ENCODE assay signal across 9 mouse cellular contexts in genomic region chr11:72945875-72946559, GRCm38 (mm10). TPM values are rescaled to one million over a fixed set of nuclear protein-coding genes. Genes with fewer than 3 reads are reported as not detected.
A peak's percentile ranks its signal among the peaks of the same experiment; 100 is the strongest.
DNase-seq lines count a peak whose midpoint lies in the region; ATAC-seq and TF ChIP-seq lines count a peak whose summit lies in the region.
"Had no signal": no experiment of that assay in that cellular context is flagged by ENCODE, and none has a peak within 500 bp of the region (broad histone marks: within the 10 kb centered on the region; RNA-seq: fewer than 3 reads in every experiment).

No protein-coding gene starts in this region.

- H3K4me2 ChIP-seq in lung, postnatal 0 days (replicated peaks; ENCODE audit: low read depth, low read length): no peak overlapping the region

- peak; percentile 87 for ATAC-seq in lung, postnatal 0 days
- ATAC-seq in erythroid progenitor cell, adult 5-6 weeks (replicated peaks; ENCODE audit: low FRiP score, poor library complexity, severe bottlenecking): no peak

- TF ChIP-seq CTCF in bone marrow, adult 2 months (IDR thresholded peaks at IDR 0.05; ENCODE audit: control insufficient read depth, insufficient read depth, low read length): no peak
- peak; percentile 24; the same call in 1 of the 2 replicates for TF ChIP-seq CTCF in lung, postnatal 0 days (IDR thresholded peaks at IDR 0.05)

- H3K27ac ChIP-seq in bone marrow, adult 2 months (ENCODE audit: control insufficient read depth, insufficient read depth, low read depth, low read length, poor library complexity): peak overlapping the region; percentile 73
- peak overlapping the region; percentile 84 for H3K27ac ChIP-seq in lung, postnatal 0 days (ENCODE audit: low read length)

- H3K36me3 ChIP-seq in lung, postnatal 0 days (ENCODE audit: insufficient read depth, low read length): no peaks in the 10 kb centered on the region

- H3K9me3 ChIP-seq in lung, postnatal 0 days (ENCODE audit: low read length): no peaks in the 10 kb centered on the region

- no peak overlapping the region for H3K9ac ChIP-seq in lung, postnatal 0 days (replicated peaks; ENCODE audit: low read depth)

- peak; percentile 96 for DNase-seq in 416B (ENCODE audit: low read depth)
- peak; percentile 38 for DNase-seq in heart, postnatal 4 days
- DNase-seq in lung, postnatal 0 days (ENCODE audit: low spot score): peak; percentile 78
- no peak for DNase-seq in adrenal gland, adult 2 months
- no peak for DNase-seq in frontal cortex, postnatal 25 days (ENCODE audit: low spot score in 2 of 2)
- DNase-seq in right cerebral cortex, adult 2 months (ENCODE audit: low spot score in 2 of 2): no peak
- DNase-seq: cerebellum, adult 9-11 months had no signal

- no peaks in the 10 kb centered on the region for H3K27me3 ChIP-seq in lung, postnatal 0 days (replicated peaks; ENCODE audit: insufficient read depth, low read length)

- H3K4me1 ChIP-seq in bone marrow, adult 2 months (ENCODE audit: control insufficient read depth, insufficient read depth, low read length): peaks cover 7% of the 10 kb centered on the region
- peaks cover 26% of the 10 kb centered on the region for H3K4me1 ChIP-seq in lung, postnatal 0 days (ENCODE audit: insufficient read depth, low read depth, low read length)

- peak overlapping the region; percentile 17 for H3K4me3 ChIP-seq in bone marrow, adult 2 months (replicated peaks; ENCODE audit: control insufficient read depth, low read depth, low read length)
- H3K4me3 ChIP-seq in lung, postnatal 0 days (ENCODE audit: low read depth, low read length): no peak overlapping the region

- TF ChIP-seq EP300 in lung, postnatal 0 days (IDR thresholded peaks at IDR 0.05): peak; percentile 51; the same call in 1 of the 2 replicates

- no peak for TF ChIP-seq POLR2A in bone marrow, adult 2 months (IDR thresholded peaks at IDR 0.05; ENCODE audit: borderline replicate concordance, control insufficient read depth, low read depth, low read length)

- 3% methylated on average over 6 of the region's 6 CpGs for WGBS in bone marrow, adult 2 months
- WGBS in lung, postnatal 0 days: 11% methylated on average over 6 of the region's 6 CpGs

RNA-seq across cellular contexts. Expression of gene Atp2a3, which starts 15.0 kb away (rescaled TPM):
- polyA plus RNA-seq in bone marrow, adult 2 months (2011; ENCODE audit: insufficient read depth, insufficient read length, low replicate concordance, missing spikeins): 153 and 281 TPM in 2 replicates
- 10 to 100 TPM in 1 of 2 experiments, 1 to 10 TPM in 1; 8.3 to 12.0 TPM for total RNA-seq in heart, postnatal 4 days (2021)
- 30.7 and 33.1 TPM in 2 replicates for polyA plus RNA-seq in lung, postnatal 0 days (2015; fragmentation: Nextera tagmentation; extraction: Ambion mirVana)
- total RNA-seq in adrenal gland, adult 2 months (2021): 10 to 100 TPM in 1 of 2 experiments, 1 to 10 TPM in 1; 7.2 to 11.6 TPM
- 11.3 and 11.9 TPM in 2 replicates for polyA plus RNA-seq in adrenal gland, adult 2 months (2012; rRNA removed)
- 19.8 and 20.5 TPM in 2 replicates for total RNA-seq in erythroid progenitor cell, adult 5-6 weeks (2015; ENCODE audit: low replicate concordance)
- total RNA-seq in erythroid progenitor cell, adult 5-6 weeks (2017; ENCODE audit: low replicate concordance): 11.1 and 15.1 TPM in 2 replicates

RNA-seq across cellular contexts. Expression of gene P2rx1, which starts 52.9 kb away (rescaled TPM):
- 19.8 and 31.7 TPM in 2 replicates for polyA plus RNA-seq in bone marrow, adult 2 months (2011; ENCODE audit: insufficient read depth, insufficient read length, low replicate concordance, missing spikeins)
- total RNA-seq in heart, postnatal 4 days (2021): under 1 TPM; 0.71 to 0.77 TPM
- 1.9 and 2.1 TPM in 2 replicates for polyA plus RNA-seq in lung, postnatal 0 days (2015; fragmentation: Nextera tagmentation; extraction: Ambion mirVana)
- under 1 TPM; 0.40 to 0.55 TPM for total RNA-seq in adrenal gland, adult 2 months (2021)
- polyA plus RNA-seq in adrenal gland, adult 2 months (2012; rRNA removed): 0.85 and 1.0 TPM in 2 replicates
- total RNA-seq in erythroid progenitor cell, adult 5-6 weeks (2015; ENCODE audit: low replicate concordance): 1.1 and 3.4 TPM in 2 replicates
- total RNA-seq in erythroid progenitor cell, adult 5-6 weeks (2017; ENCODE audit: low replicate concordance): 0.45 and 0.51 TPM in 2 replicates

Comparison
In these comparisons a context has a peak if more than half of its experiments do, and no peak if none do; other contexts are left out.
1. DNase-seq: peak in 416B (single experiment), heart, postnatal 4 days (single experiment) and lung, postnatal 0 days (single experiment); none in adrenal gland, adult 2 months (single experiment), frontal cortex, postnatal 25 days (0 of 2) and right cerebral cortex, adult 2 months (0 of 2).